Mouse (Mus musculus) midbrain, embryonic 15.5 days (tissue): ENCODE data around the gene Tmem139. TPM values are rescaled to one million over a fixed set of nuclear protein-coding genes. Genes with fewer than 3 reads are reported as not detected.

Source experiments
- ATAC-seq: fragments of 200-750 bp; cut with Nextera tagmentation; replicated peaks from 2 replicates; pipeline ENCODE4 v1.8.0; 2017; ENCODE audit warnings: moderate TSS enrichment
- H3K27ac ChIP-seq: fragments of 300-500 bp; sonication (generic); 2 replicates; pipeline ENCODE4 v1.5.1; 2015; ENCODE audit warnings: mild to moderate bottlenecking, inconsistent platforms
- H3K27me3 ChIP-seq: fragments of 300-500 bp; sonication (generic); replicated peaks from 2 replicates; pipeline ENCODE4 v1.6.1; 2015; ENCODE audit warnings: inconsistent platforms
- H3K36me3 ChIP-seq: fragments of 300-500 bp; sonication (generic); replicated peaks from 2 replicates; pipeline ENCODE4 v1.6.1; 2015; ENCODE audit warnings: inconsistent platforms
- H3K4me1 ChIP-seq: fragments of 300-500 bp; sonication (generic); 2 replicates; pipeline ENCODE4 v1.6.1; 2015; ENCODE audit warnings: inconsistent platforms
- H3K4me2 ChIP-seq: fragments of 300-500 bp; sonication (generic); 2 replicates; pipeline ENCODE4 v1.6.1; 2015; ENCODE audit warnings: inconsistent platforms, mild to moderate bottlenecking, moderate library complexity
- H3K4me3 ChIP-seq: fragments of 300-500 bp; sonication (generic); 2 replicates; pipeline ENCODE4 v1.5.1; 2015; ENCODE audit warnings: mild to moderate bottlenecking, inconsistent platforms
- H3K9ac ChIP-seq: fragments of 300-500 bp; sonication (generic); 2 replicates; pipeline ENCODE4 v1.6.1; 2015; ENCODE audit warnings: mild to moderate bottlenecking, inconsistent platforms
- H3K9me3 ChIP-seq: fragments of 300-500 bp; sonication (generic); 2 replicates; pipeline ENCODE4 v1.6.1; 2016; ENCODE audit warnings: inconsistent platforms
- WGBS: fragments of 180-500 bp; shearing (Covaris S2); methylation state at CpG from one replicate; pipeline ENCODE4 v1.1.7; 2015; ENCODE audit warnings: mixed read lengths; 5-methylcytosine and 5-hydroxymethylcytosine counted together
- polyA plus RNA-seq: library from polyadenylated mRNA; unstranded; fragments of >200 nt; fragmentation: Nextera tagmentation; extraction: Ambion mirVana; gene quantifications from 2 replicates; pipeline ENCODE4 v1.2.1, GENCODE M21; 2015

Gene Tmem139
- not detected in 2 replicates for polyA plus RNA-seq

DNA sequence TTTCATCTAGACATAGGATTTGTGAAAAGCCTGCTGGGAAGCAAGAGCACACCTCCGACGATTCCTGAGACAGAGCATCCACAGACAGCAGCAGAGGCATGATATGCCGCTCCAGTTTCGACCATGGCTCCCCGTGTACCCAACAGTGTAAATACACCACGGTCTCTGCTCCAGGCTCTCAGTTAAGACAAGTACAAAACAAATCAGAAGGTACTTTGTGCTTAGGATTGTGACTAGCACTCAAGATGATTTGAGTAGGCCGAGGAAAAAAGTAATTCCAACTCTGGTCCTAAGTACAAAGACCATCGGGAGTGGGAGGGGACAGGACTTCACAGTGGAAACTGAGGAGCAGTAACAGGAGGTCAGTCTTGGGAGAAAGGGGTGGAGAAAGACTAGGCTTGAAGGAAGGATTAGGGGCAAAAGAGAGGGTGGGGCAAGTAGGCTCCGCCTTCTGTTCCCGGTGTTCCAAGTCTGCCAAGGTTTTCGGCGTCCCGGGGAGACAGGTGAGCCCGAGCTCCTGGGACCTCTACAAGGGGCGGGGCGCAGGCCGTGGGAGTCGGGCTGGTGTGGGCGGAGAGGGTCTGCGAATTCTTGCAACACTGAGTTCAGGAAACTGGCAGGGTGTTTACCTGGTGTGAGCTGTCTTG is at the start of gene Tmem139:
Gene Tmem139 (plus strand): TSS at position 447 of the 647 bp plus-strand sequence.
- Histone ChIP-seq H3K4me2 (no peak within 1 kb of the TSS), H3K36me3 (no peaks in the 10 kb centered on the region), H3K9me3 (no peaks in the 10 kb centered on the region), H3K27me3 (no peaks in the 10 kb centered on the region), H3K9ac (no peak within 1 kb of the TSS), H3K4me3 (no peak within 1 kb of the TSS), H3K27ac (no peak within 1 kb of the TSS), H3K4me1 (peaks cover 9% of the 10 kb centered on the region)
- WGBS: 20% methylated on average over 20 of the region's 20 CpGs
- no peak for ATAC-seq

DNA sequence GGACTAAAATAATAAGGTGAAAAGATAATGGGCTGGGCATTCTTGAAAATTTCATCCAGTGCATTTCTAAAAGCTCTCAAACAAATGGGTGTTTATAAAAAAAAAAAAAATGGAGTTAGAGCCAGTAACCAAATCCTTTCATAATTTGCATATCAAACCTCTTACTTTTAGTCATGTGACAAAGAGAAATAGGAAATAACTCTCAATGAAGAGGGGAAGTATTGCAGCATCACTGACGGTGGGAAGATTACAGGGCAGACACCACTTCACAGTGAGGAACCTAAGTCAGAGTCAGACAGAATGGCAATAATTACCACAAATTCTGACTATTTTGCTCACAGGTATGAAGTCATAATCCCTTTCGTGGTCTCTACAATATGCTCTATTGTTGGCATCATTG is 46.7 kb upstream of the Tmem139 start, which contains the start of gene Tas2r144:
Gene Tas2r144 (plus strand): TSS at position 301 of the 400 bp plus-strand sequence.
- Histone ChIP-seq H3K4me1 (no peaks in the 10 kb centered on the region), H3K4me2 (no peak within 1 kb of the TSS), H3K36me3 (no peaks in the 10 kb centered on the region), H3K27ac (no peak within 1 kb of the TSS), H3K9ac (no peak within 1 kb of the TSS), H3K9me3 (no peaks in the 10 kb centered on the region), H3K27me3 (no peaks in the 10 kb centered on the region), H3K4me3 (no peak within 1 kb of the TSS)
- no peak for ATAC-seq
- 76% methylated on average over 2 of the region's 2 CpGs for WGBS

DNA sequence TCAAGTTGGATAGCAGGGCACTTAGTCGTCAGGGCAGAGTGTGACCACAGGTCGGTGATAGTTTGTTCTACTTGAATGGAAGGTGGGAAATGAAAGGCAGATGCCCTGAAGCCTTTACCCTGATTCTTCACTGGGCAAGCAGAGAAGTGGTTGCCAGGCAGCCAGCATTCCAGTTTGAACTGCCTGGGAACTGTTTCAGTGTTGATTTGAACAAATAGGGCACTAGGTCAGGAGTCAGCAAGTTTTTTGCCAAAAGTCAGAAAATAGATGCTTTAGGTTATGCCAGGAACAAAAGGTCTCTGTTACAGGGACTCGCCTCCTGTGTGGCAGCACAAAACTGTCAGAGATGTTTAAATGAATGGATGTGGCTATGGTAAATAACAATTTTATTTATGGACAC is 39.5 kb upstream of the Tmem139 start:
- H3K4me3 ChIP-seq: no peak overlapping the region
- H3K27me3 ChIP-seq: no peaks in the 10 kb centered on the region
- no peaks in the 10 kb centered on the region for H3K36me3 ChIP-seq
- H3K27ac ChIP-seq: no peak overlapping the region
- no peaks in the 10 kb centered on the region for H3K9me3 ChIP-seq
- no peak for ATAC-seq
- H3K9ac ChIP-seq: no peak overlapping the region
- 65% methylated on average over 3 of the region's 3 CpGs for WGBS
- no peaks in the 10 kb centered on the region for H3K4me1 ChIP-seq
- H3K4me2 ChIP-seq: no peak overlapping the region

DNA sequence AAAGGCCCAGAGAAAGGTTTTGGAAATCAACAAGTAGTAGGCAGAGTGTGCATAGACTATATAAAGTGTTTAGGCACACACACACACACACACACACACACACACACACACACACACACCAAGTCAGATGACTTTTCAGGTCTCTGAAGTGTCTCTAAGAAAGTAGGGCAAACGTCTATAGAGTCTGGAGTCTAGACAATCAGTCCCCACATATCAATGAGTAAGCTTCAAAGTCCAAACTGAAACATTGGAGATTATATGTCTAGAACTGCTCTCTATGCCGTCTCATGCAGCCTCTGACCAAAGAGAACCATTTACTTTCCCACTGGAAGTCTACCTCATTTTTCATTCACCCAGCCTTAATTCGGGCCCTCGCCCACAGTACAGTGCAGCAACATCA is 36.7 kb upstream of the Tmem139 start:
- no peak for ATAC-seq
- Histone ChIP-seq H3K9me3 (no peaks in the 10 kb centered on the region), H3K9ac (no peak overlapping the region), H3K27ac (no peak overlapping the region), H3K36me3 (no peaks in the 10 kb centered on the region), H3K27me3 (no peaks in the 10 kb centered on the region), H3K4me2 (no peak overlapping the region), H3K4me1 (no peaks in the 10 kb centered on the region), H3K4me3 (no peak overlapping the region)
- WGBS: 73% methylated on average over 4 of the region's 4 CpGs

DNA sequence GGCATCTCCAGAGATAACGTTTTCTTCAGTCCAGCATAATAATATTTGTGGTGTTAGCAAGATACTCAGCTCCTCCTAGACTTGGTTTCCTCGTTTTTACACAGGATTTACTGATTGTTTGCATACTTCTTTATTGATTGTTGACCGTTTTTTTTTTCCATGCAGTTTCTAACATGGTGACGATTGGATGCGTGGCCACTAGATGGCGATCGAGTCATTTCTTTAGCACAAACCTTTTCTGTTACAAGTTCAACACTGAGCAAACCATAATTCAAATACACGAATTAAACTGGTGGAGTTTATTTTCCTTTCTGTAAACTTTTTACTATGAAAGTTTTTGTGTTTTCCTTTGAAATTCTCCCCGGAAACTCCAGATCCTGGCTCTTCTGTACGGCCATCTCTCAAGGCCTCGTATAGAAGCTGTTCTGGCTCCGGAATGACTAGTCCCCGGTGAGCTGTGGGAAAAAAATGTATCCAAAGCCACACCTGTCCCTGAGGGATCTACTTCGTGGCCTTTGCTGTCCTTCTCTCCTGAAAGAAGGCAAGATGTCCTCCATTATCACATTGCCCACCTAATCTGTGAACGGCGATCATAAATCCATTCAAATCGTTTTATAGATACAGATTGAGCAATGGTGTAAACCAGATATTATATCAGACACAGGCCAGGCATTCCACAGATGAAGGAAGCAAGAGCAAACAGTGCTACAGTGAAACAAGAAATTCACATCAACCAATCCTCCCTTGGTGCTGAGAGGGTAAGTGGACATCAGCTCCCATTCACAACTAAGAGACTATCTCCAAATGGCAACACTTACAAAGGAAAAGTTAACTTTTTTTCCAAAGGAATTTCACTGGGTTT is 34.3 kb upstream of the Tmem139 start:
- ATAC-seq: 0 out of 2 replicates have a peak, but pooled peaks have one; percentile 73
- 34% methylated on average over 17 of the region's 17 CpGs for WGBS
- no peak overlapping the region for H3K4me2 ChIP-seq
- H3K9ac ChIP-seq: no peak overlapping the region
- no peaks in the 10 kb centered on the region for H3K9me3 ChIP-seq
- H3K36me3 ChIP-seq: no peaks in the 10 kb centered on the region
- H3K27me3 ChIP-seq: no peaks in the 10 kb centered on the region
- no peak overlapping the region for H3K4me3 ChIP-seq
- H3K4me1 ChIP-seq: no peaks in the 10 kb centered on the region
- no peak overlapping the region for H3K27ac ChIP-seq

DNA sequence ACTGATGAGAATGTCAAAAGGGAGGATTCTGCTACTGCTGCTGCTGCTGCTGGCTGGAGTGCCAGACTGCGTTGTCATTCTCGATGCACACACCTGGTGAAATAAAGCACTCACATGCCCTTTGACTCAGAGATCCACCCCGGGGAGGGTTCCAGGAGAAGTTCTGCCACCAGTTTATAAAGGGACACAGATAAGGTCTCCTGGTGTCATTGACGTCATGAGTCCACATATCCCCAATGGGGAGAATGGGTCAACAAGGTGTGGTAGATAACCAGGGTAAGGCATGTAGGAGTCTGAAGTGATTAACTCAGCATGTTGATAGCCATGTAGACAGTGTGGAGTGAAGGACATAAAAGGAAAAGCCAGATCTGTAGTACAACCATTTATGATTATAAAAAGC is 32.2 kb upstream of the Tmem139 start:
- Histone ChIP-seq H3K36me3 (no peaks in the 10 kb centered on the region), H3K9me3 (no peaks in the 10 kb centered on the region), H3K27me3 (no peaks in the 10 kb centered on the region), H3K4me1 (no peaks in the 10 kb centered on the region), H3K9ac (no peak overlapping the region), H3K27ac (no peak overlapping the region), H3K4me2 (no peak overlapping the region), H3K4me3 (no peak overlapping the region)
- 73% methylated on average over 4 of the region's 4 CpGs for WGBS
- ATAC-seq: no peak

DNA sequence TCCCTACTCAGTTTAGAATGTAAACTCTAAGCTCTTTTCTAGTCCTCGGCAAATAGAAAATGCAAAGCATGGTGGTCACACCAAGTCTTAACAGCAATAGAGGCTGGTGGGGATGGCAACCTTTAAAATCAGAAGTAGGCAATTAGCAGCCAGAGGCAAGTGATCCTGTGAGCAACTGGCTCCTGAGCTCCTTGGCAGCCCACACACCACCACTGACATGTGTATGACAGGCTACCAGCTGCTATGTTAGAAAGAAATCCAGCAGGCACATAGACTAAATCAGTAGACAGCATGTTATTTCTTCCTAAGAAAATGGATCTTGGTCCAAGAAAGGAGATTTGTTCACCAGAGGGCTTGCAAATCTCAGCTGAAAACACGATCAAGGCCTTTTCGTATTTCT is 30.6 kb upstream of the Tmem139 start:
- WGBS: 86% methylated on average over 3 of the region's 3 CpGs
- H3K9me3 ChIP-seq: no peaks in the 10 kb centered on the region
- H3K4me1 ChIP-seq: no peaks in the 10 kb centered on the region

DNA sequence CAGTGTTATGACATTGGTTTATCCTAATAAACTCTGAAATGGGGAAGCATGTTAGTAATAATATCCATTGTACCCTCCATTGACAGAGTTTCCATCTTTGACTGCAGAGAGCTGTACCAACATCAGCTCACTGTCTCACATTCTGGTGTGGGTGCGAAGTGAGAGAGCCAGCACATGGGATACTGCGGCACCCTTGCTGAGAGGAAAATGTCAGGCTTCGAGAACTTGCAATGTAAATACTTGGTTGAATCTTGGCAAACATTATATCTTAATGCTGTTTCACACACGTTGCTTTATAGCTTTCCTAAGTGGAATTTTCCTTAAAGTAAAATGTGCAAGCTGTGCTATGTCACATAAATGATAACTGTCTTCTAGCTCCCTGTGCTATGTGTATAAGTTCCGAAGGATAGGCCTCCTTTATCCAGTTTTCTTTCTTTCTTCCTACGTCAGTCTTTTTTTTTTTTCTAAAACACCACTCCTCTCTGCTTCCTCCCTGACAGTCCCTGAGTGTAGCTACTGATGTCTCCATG is 24.4 kb upstream of the Tmem139 start:
- 72% methylated on average over 6 of the region's 6 CpGs for WGBS
- H3K9me3 ChIP-seq: no peaks in the 10 kb centered on the region
- H3K36me3 ChIP-seq: no peaks in the 10 kb centered on the region
- H3K4me1 ChIP-seq: no peaks in the 10 kb centered on the region
- no peak overlapping the region for H3K9ac ChIP-seq
- no peak overlapping the region for H3K4me2 ChIP-seq
- no peak for ATAC-seq
- H3K27me3 ChIP-seq: no peaks in the 10 kb centered on the region
- H3K27ac ChIP-seq: no peak overlapping the region
- no peak overlapping the region for H3K4me3 ChIP-seq

More for the DNA sequence above, 30.6 kb upstream of the Tmem139 start:
- Histone ChIP-seq H3K36me3 (no peaks in the 10 kb centered on the region), H3K4me2 (no peak overlapping the region), H3K27me3 (no peaks in the 10 kb centered on the region), H3K9ac (no peak overlapping the region), H3K27ac (no peak overlapping the region), H3K4me3 (no peak overlapping the region)
- ATAC-seq: no peak

DNA sequence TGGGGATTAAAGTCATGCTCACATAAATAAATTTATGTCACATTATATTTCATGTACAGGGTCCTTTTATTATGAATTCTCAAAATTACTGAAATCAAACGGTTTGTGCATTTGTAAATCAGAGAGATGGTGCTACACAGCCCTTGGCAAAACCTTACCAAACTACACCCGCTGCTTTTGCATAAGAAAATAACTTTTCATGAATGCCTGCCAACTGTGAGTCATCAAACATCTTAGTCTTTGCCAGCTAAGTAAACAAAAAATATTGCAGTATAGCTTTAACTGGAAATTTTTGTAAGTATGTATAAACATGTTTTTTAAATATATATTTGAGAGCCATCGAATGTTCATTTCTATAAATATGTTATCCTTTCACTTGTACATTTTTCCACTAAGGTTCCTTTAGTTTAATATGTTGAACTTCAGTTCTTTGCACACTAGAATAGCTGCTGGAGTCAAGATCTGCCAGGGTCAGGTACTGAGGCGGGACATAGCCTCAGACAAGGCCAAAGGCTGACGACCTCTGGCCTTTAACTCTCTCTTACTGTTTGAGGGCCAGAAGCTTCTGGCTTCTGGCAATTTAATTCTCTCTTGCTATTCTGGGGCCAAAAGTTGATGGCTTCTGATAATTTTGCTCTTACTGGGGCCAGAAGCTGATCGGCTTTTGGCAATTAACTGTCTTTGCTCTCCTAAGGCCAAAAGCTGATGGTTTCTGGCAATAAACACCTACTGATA is 20.3 kb upstream of the Tmem139 start:
- H3K27me3 ChIP-seq: 0 out of 2 replicates have a peak, but pooled peaks cover 2% of the 10 kb centered on the region
- H3K4me2 ChIP-seq: no peak overlapping the region
- no peak overlapping the region for H3K4me3 ChIP-seq
- peaks cover 6% of the 10 kb centered on the region for H3K4me1 ChIP-seq
- no peaks in the 10 kb centered on the region for H3K36me3 ChIP-seq
- 83% methylated on average over 6 of the region's 6 CpGs for WGBS
- no peaks in the 10 kb centered on the region for H3K9me3 ChIP-seq
- H3K9ac ChIP-seq: no peak overlapping the region
- ATAC-seq: no peak
- H3K27ac ChIP-seq: no peak overlapping the region

DNA sequence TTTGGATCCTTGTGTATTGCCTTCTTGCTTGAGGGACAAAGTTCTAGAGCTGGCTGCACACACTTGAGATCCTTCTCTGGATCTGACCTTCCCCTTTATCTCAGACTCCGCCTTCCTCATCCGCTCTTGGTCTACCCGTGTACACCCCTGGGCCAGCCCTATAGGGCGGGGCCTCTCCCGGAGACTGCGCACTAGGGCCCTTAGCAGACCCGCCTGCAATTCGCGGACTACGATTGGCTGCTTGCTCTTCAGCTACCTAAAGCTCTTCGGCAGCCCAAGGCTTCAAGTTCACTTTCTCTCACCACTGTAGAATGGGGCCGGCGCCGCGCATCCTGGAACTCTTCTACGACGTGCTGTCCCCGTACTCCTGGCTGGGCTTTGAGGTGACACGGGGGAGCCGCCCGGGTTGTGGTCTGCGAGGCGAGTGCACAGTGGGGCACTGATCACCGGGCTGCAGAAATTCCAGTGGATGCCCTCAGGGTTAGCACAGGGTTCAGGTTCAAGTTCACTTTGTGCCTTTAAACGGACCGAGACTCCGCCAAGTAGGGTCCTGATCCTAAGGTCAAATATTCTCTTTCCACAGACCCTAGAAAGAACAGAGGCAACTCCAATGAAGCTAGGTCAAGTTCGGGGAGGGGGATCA is 15.9 kb upstream of the Tmem139 start, which contains the start of gene Gstk1:
Gene Gstk1 (plus strand): TSS at position 225 of the 643 bp plus-strand sequence.
- H3K9ac ChIP-seq: peak within 1 kb of the TSS; percentile 42
- no peaks in the 10 kb centered on the region for H3K9me3 ChIP-seq
- no peak within 1 kb of the TSS for H3K27ac ChIP-seq
- peak; percentile 100 for ATAC-seq
- WGBS: 3% methylated on average over 28 of the region's 28 CpGs
- peak within 1 kb of the TSS; percentile 47 for H3K4me3 ChIP-seq
- H3K4me2 ChIP-seq: peak within 1 kb of the TSS; percentile 83
- H3K4me1 ChIP-seq: peaks cover 6% of the 10 kb centered on the region
- H3K27me3 ChIP-seq: 0 out of 2 replicates have a peak, but pooled peaks cover 6% of the 10 kb centered on the region
- H3K36me3 ChIP-seq: no peaks in the 10 kb centered on the region

DNA sequence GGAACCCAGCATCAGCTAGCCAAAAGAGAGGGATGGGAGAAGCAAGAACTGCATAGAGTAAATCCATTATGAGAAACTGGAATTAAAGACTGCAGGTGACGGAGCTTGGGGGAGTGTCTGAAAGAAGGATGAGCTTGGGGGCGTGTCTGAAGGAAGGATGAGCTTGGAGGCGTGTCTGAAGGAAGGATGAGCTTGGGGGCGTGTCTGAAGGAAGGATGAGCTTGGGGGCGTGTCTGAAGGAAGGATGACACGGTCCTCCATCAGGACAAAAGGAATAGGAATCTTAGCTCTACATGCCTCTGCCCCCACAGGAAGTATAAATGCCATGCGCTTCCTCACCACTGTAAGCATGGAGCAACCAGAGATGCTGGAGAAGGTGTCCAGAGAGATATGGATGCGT is 14.6 kb upstream of the Tmem139 start:
- H3K9me3 ChIP-seq: no peaks in the 10 kb centered on the region
- H3K27me3 ChIP-seq: 0 out of 2 replicates have a peak, but pooled peaks cover 6% of the 10 kb centered on the region
- WGBS: 12% methylated on average over 8 of the region's 8 CpGs
- peak overlapping the region; percentile 26 for H3K4me2 ChIP-seq
- ATAC-seq: peak; percentile 12; the same call in 1 of the 2 replicates
- peaks cover 6% of the 10 kb centered on the region for H3K4me1 ChIP-seq
- no peaks in the 10 kb centered on the region for H3K36me3 ChIP-seq
- no peak overlapping the region for H3K27ac ChIP-seq
- no peak overlapping the region for H3K9ac ChIP-seq
- H3K4me3 ChIP-seq: peak overlapping the region; percentile 17
